Mouse (Mus musculus) C2C12 (cell line): ENCODE data around the gene Grhpr.

Experiments
- CEBPB ChIP-seq: IDR thresholded peaks from one replicate; pipeline ENCODE4 v1.6.1; 2011; ENCODE audit warnings: low read depth, mild to moderate bottlenecking, control low read depth, moderate library complexity
- CTCF ChIP-seq: IDR thresholded peaks from one replicate; pipeline ENCODE4 v1.5.1; 2011; ENCODE audit not compliant: control insufficient read depth, insufficient read depth, insufficient read length
- FOSL1 ChIP-seq: IDR thresholded peaks from one replicate; pipeline ENCODE4 v1.8.0; 2011; ENCODE audit warnings: mild to moderate bottlenecking, low read length; ENCODE audit not compliant: poor library complexity, insufficient read depth, severe bottlenecking
- MAX ChIP-seq: IDR thresholded peaks from one replicate; pipeline ENCODE4 v1.6.1; 2011; ENCODE audit warnings: mild to moderate bottlenecking, control low read depth
- MYOG ChIP-seq: IDR thresholded peaks from one replicate; pipeline ENCODE4 v1.6.1; 2011; ENCODE audit not compliant: control insufficient read depth, insufficient read length; ENCODE audit errors: extremely low read depth
- USF1 ChIP-seq: IDR thresholded peaks from one replicate; pipeline ENCODE4 v1.6.1; 2011; ENCODE audit warnings: low read depth, mild to moderate bottlenecking, control low read depth, moderate library complexity

- no peak for TF ChIP-seq CTCF
- TF ChIP-seq USF1: no peak
- TF ChIP-seq FOSL1: no peak
- TF ChIP-seq MYOG: no peak
- no peak for TF ChIP-seq MAX
- no peak for TF ChIP-seq CEBPB
Observed at GRCm38 (mm10) chr4:45032586-45032985, 51.4 kb downstream of the Grhpr start.
